Mouse (Mus musculus) cerebellum, postnatal 14 days (tissue): ENCODE measurements around the gene Ehd1.
"Not testable (repeated sequence)": the region's sequence is repeated elsewhere in the genome, so short reads cannot be mapped to it uniquely, and the experiment has no call there.

Experiments
- DNase-seq, 2 experiments: peaks; one replicate each; pipeline ENCODE4 v3.0.0; 2021; ENCODE audit warnings: mixed read lengths in 2 of 2

Gene Ehd1

GRCm38 (mm10) chr19:6304787-6305516, 28.4 kb downstream of the Ehd1 start:
- DNase-seq = peak; percentile 95 to 97

DNA sequence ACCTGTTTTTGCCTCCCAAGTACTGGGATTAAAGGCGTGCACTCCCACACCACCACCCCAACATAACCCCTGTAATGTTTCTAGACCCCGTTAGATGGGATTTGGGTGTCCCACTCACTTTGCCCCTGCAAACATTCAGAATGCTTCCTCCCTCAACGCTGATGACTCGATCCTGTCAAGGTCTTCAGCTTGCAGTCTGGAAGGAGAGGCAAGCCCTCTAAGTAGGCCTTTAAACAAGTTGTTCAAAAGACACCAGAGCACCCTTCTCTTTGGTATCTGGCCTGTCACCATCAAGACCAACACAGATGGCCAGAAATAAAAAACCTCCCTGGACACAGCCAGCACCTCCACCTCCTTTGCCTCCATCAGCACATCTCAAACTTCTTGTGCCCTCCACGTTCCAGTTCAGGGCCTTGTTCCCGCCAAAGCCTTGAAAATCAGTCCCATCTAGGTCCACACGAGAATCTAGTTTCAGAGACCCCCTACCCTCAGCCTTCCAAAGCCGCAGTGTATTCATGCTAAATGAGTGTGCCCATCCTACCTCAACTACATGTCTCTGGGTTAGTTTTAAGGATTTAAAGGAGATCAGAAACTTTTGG, 29.1 kb downstream of the Ehd1 start:
- DNase-seq = no peak

- peak; percentile 93 to 95 for DNase-seq
Observed at GRCm38 (mm10) chr19:6306137-6306551, 29.6 kb downstream of the Ehd1 start, which contains the start of gene Cdc42bpg. Gene Cdc42bpg (plus strand): TSS chr19:6306456.

DNA sequence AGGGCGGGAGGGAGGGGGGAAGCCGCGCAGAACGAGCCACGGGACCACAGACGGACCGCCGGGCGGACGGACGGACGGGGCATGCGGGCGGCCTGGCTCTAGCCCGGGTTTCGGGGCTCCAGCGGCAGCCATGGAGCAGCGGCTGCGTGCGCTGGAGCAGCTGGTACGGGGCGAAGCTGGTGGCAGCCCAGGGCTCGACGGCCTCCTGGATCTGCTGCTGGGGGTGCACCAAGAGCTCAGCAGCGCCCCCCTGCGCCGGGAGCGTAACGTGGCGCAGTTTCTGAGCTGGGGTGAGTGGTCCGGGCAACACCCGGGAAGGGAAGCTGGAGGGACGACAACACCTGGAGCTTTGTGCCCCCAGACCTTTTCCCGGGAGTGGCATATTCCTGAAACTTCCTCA, 30.1 kb downstream of the Ehd1 start:
- DNase-seq = peak; percentile 83 to 90

DNA sequence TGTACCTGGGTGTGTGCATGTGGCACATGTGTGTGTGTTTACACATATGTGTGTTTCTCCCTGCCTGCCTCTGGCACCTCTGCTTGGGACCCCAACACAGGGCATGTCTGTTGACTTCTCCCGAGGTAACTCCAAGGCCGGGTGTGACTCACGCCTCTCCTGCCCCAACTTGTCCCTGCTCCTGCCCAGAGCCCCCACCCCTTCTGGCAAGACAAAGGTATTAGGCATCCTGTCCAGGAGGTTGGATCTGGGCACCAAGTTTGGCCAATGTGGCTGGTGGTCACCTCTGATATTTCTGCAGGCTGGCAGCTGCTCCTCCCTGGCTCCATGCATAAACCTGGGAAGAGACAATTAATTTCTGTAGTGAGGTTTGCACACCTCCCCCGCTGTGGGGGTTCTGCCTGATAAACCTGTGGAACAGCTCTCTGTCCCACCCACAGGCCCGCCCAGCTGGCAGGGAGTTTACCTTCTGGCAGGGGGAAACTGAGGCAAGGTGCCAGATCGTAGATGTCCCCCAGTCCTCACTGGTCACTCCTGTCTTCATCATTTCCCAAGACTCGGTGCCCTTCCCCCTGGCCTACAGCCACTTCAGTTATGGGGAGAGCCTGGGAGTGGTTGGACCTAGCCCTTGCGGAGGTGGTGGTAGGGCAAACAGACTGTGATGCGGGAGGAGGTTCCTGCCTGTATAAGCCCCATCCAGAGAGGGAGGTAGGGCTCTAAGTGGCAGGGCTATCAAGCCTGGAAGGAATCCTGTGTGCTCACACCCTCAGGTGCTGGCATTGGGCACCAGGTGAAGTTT, 31.4 kb downstream of the Ehd1 start:
- peak; percentile 41 to 64 for DNase-seq

GRCm38 (mm10) chr19:6310181-6310580, 33.7 kb downstream of the Ehd1 start:
- DNase-seq = no peak

GRCm38 (mm10) chr19:6311783-6312182, 35.3 kb downstream of the Ehd1 start:
- DNase-seq = not testable (repeated sequence)

GRCm38 (mm10) chr19:6313796-6314195, 37.3 kb downstream of the Ehd1 start:
- DNase-seq = no peak

DNA sequence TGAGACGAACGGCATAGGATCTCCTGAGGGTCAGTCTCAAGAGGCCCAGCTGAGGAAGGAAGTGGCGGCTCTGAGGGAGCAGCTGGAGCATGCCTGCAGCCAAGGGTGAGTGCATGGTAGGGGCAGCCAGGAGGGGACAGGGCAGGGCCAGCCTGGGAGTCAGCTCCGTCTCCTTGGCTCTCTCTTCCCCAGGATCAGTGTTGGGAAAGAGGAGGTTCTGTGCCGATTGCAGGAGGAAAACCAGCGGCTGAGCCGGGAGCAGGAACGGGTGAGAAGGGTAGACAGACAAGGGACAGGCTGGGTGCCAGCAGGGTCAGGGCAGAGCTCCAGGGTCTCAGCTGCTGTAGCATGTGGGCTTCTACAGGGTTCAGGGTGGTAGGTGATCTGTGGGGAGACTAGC, 38.0 kb downstream of the Ehd1 start:
- DNase-seq = peak; percentile 37 to 48

DNA sequence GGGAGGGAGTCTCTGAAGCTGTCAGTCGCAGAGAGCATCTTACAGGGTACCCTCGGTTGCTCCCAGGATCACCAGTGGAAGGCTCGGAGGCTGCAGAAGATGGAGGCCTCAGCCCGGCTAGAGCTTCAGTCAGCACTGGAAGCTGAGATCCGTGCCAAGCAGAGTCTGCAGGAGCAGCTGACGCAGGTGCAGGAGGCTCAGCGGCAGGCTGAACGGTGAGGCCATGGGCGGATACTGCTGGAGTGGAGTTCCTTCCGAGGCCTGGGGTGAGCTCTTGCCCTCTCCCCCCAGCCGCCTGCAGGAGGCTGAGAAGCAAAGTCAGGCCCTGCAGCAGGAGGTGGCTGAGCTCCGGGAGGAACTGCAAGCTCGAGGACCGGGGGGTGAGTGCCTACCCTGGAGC, 39.0 kb downstream of the Ehd1 start:
- peak; percentile 71 to 72 for DNase-seq

DNA sequence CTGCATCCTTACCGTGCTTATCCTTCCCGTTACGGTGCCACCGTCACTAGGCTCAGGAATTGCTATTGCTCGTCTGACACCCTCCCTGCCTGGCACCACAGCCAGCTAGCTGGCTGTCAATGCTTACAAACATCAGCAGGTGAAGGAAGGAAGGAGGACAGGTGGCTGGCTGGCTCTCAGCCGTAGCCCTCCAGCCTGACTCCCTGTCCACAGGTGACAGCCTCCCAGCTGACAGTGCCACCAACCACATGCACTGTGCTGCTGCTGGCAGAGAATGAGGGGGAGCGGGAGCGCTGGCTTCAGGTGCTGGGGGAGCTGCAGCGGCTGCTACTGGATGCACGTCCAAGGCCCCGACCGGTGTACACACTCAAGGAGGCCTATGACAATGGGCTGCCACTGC, 41.6 kb downstream of the Ehd1 start:
- DNase-seq = no peak

- no peak for DNase-seq
Observed at GRCm38 (mm10) chr19:6321358-6321757, 44.8 kb downstream of the Ehd1 start.

DNA sequence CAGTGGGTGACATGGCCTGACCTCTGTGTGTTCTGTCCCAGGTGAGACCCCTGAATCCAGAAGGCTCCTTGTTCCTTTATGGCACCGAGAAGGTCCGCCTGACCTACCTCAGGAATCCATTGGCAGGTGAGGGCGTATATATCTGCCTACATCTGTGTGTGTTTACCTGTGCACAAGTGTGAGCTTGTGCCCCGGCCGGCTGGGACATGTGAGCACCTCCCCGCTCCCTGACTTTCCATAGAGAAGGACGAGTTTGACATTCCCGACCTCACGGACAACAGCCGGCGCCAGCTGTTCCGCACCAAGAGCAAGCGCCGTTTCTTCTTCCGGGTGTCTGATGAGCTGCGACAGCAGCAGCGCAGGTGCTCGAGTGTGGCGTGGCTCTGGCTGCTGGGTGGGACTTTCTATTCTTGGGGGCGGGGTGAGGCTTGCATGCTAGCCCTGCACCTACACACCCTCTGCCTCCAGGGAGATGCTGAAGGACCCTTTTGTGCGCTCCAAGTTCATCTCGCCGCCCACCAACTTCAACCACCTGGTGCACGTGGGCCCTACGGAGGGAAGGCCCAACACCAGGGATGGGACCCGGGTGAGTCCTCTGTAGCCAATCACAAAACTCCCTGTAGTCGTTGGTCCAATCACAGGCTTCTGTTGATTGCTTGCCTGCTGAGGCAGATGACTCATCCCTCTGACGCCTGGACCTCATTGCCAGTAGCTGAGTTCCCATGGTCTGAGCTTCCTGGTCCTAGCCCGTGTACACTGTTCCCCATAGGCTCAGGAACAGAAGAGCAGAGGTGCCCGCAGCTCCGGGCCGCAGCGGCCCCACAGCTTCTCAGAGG, 45.5 kb downstream of the Ehd1 start:
- DNase-seq = no peak

GRCm38 (mm10) chr19:6324751-6325150, 48.2 kb downstream of the Ehd1 start:
- DNase-seq = no peak

GRCm38 (mm10) chr19:6331178-6331577, 54.7 kb downstream of the Ehd1 start:
- no peak for DNase-seq

- DNase-seq = peak; percentile 76
Observed at GRCm38 (mm10) chr19:6331719-6332516, 55.4 kb downstream of the Ehd1 start.

DNA sequence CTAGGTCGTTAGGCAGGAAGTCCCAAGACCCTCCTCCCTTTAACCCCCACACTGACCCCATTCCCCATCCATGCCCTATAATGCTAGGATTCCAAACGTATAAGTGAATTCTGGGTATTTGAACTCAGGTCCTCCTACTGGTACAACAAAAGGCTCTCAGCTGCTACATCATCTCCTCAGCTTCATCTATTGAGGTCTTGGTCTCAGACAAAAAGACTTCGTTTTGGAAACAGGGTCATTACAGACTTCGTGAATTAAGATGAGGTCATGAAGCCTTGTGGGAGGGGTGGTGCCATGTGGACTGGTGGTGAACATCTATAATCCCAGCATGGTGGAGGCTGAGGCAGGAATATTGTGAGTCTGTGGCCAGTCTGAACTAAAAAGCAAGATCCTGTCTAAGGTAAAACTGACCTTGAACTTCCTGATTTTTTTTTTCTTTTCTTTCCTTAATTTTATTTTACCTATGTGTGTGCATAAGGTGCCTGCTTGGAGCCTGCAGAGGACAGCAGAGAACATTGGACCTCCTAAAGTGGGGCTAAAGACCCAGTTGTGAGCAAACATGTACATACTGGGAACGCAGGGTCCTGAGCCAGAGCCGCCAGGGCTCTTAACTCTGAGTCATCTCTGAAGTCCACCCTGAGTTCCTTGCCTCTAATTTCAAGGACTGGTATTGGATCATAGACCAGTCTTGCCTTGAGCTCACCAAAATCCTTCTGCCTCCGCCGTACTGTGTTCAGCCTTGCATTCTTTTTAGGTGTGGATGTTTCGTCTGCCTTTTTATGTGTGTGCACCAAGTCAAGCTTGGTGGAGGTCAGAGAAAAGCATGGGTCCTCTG, 57.5 kb downstream of the Ehd1 start:
- DNase-seq = no peak

GRCm38 (mm10) chr19:6334673-6335457, 58.3 kb downstream of the Ehd1 start, which contains the start of gene Men1:
Gene Men1 (plus strand): TSS chr19:6334979.
- DNase-seq = peak; percentile 94 to 95

GRCm38 (mm10) chr19:6335458-6335827, 58.9 kb downstream of the Ehd1 start:
- DNase-seq = peak; percentile 53 to 62

DNA sequence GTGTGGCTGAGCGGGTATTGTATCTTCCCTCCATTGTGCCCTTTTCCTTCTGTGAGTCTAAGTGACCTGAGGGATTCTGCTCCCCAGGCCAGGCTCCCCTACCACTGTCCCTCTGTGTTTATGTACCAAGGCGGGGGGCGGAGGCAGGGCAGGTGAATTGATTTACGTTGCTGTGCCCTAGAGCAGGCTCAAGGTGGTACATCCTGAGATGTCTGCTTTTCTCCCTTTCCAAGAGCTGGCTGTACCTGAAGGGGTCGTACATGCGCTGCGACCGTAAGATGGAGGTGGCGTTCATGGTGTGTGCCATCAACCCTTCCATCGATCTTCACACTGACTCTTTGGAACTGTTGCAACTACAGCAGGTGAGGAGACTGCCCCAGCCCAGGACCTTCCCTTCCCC, 60.4 kb downstream of the Ehd1 start:
- no peak for DNase-seq
